8 mouse cellular contexts compared by ENCODE assay signal in the genomic region with DNA sequence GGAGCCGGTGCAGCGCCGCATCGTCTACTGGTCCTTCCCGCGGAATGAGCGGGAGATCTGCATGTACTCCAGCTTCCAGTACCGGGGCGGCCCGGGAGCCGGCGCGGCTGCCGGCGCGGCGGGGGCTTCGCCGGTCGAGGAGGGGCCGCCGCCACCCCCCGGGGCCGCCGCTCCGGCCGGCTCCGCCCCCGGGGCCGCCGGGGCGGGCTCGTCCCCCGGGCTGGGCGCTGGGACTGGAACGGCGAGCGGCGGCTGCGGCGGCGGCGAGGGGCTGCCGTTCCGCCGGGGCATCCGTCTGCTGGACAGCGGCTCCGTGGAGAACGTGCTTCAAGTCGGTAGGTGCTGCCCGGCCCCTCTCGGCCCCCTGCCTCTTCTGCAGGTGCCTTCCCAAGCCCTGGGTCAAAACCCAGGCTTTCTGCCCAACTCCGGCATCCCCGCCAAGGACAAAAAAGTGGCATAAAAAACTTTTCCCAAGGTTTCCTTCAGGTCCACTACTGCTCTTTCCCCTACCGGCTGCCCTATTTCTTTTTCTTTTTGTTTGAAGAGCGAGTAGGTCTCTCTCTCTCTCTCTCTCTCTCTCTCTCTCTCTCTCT. TPM values are rescaled to one million over a fixed set of nuclear protein-coding genes. Genes with fewer than 3 reads are reported as not detected.
DNase-seq lines count a peak whose midpoint lies in the region; ATAC-seq lines count a peak whose summit lies in the region.

No protein-coding gene starts in this region.

- 0 out of 2 replicates have a peak, but pooled peaks cover 2% of the 10 kb centered on the region for H3K4me1 ChIP-seq in intestine, embryonic 16.5 days (ENCODE audit: control insufficient read depth, insufficient read depth, low read length)
- H3K4me1 ChIP-seq in liver, embryonic 11.5 days (replicated peaks; ENCODE audit: control insufficient read depth, insufficient read depth, low read length): peaks cover 3% of the 10 kb centered on the region
- H3K4me1 ChIP-seq in neural tube, embryonic 14.5 days (ENCODE audit: control insufficient read depth, insufficient read depth, low read length): peaks cover 9% of the 10 kb centered on the region

- DNase-seq in thymus, adult 18-20 months: peak; percentile 2 to 3
- DNase-seq in thymus, postnatal 10 days (ENCODE audit: low spot score in 2 of 2): no peak
- DNase-seq in cerebellum, adult 8-10 months: peak; percentile 50
- peak; percentile 23 to 31 for DNase-seq in frontal cortex, postnatal 36 days (ENCODE audit: low spot score in 2 of 2)
- DNase-seq in liver, embryonic 11.5 days (ENCODE audit: low spot score): peak; percentile 62
- DNase-seq in adipocyte (ENCODE audit: low spot score): no peak

- under 1% methylated on average over 44 of the region's 57 CpGs for WGBS in intestine, embryonic 16.5 days
- 1% methylated on average over 44 of the region's 57 CpGs for WGBS in liver, embryonic 11.5 days
- under 1% methylated on average over 39 of the region's 57 CpGs for WGBS in neural tube, embryonic 14.5 days

- H3K4me3 ChIP-seq in intestine, embryonic 16.5 days (ENCODE audit: low read length): peak overlapping the region; percentile 82
- peak overlapping the region; percentile 80 for H3K4me3 ChIP-seq in liver, embryonic 11.5 days (ENCODE audit: low read depth, low read length)
- H3K4me3 ChIP-seq in neural tube, embryonic 14.5 days (ENCODE audit: low read depth, low read length): peak overlapping the region; percentile 92

- H3K36me3 ChIP-seq in intestine, embryonic 16.5 days (ENCODE audit: control insufficient read depth, insufficient read depth, low read length): no peaks in the 10 kb centered on the region
- no peaks in the 10 kb centered on the region for H3K36me3 ChIP-seq in liver, embryonic 11.5 days (ENCODE audit: control insufficient read depth, insufficient read depth, low read length)
- H3K36me3 ChIP-seq in neural tube, embryonic 14.5 days (ENCODE audit: control insufficient read depth, insufficient read depth, low read length): no peaks in the 10 kb centered on the region

- H3K27ac ChIP-seq in intestine, embryonic 16.5 days (ENCODE audit: low read length): peak overlapping the region; percentile 84
- H3K27ac ChIP-seq in liver, embryonic 11.5 days (ENCODE audit: low read depth, low read length): no peak overlapping the region
- peak overlapping the region; percentile 97 for H3K27ac ChIP-seq in neural tube, embryonic 14.5 days (ENCODE audit: low read depth, low read length)

- H3K4me2 ChIP-seq in intestine, embryonic 16.5 days (ENCODE audit: low read depth, low read length): peak overlapping the region; percentile 97
- H3K4me2 ChIP-seq in liver, embryonic 11.5 days: peak overlapping the region; percentile 98
- H3K4me2 ChIP-seq in neural tube, embryonic 14.5 days (ENCODE audit: low read depth, low read length): peak overlapping the region; percentile 58

- peak overlapping the region; percentile 82 for H3K9ac ChIP-seq in intestine, embryonic 16.5 days (ENCODE audit: low read depth, low read length)
- H3K9ac ChIP-seq in liver, embryonic 11.5 days (ENCODE audit: low read depth, low read length): peak overlapping the region; percentile 64
- H3K9ac ChIP-seq in neural tube, embryonic 14.5 days (replicated peaks; ENCODE audit: low read depth, low read length): peak overlapping the region; percentile 91

- H3K27me3 ChIP-seq in intestine, embryonic 16.5 days (replicated peaks; ENCODE audit: control insufficient read depth, insufficient read depth, low read length): 0 out of 2 replicates have a peak, but pooled peaks cover 3% of the 10 kb centered on the region
- H3K27me3 ChIP-seq in liver, embryonic 11.5 days (replicated peaks; ENCODE audit: control insufficient read depth, insufficient read depth, low read length): peaks cover 42% of the 10 kb centered on the region
- no peaks in the 10 kb centered on the region for H3K27me3 ChIP-seq in neural tube, embryonic 14.5 days (ENCODE audit: control insufficient read depth, insufficient read depth, low read length)

- peak; percentile 31 for ATAC-seq in intestine, embryonic 16.5 days
- no peak; the same call in 1 of the 2 replicates for ATAC-seq in liver, embryonic 11.5 days (replicated peaks; ENCODE audit: low FRiP score)
- 0 out of 2 replicates have a peak, but pooled peaks have one; percentile 5 for ATAC-seq in neural tube, embryonic 14.5 days (ENCODE audit: low read depth)

- H3K9me3 ChIP-seq in intestine, embryonic 16.5 days (ENCODE audit: control insufficient read depth, low read length): no peaks in the 10 kb centered on the region
- no peaks in the 10 kb centered on the region for H3K9me3 ChIP-seq in liver, embryonic 11.5 days (ENCODE audit: control insufficient read depth, low read length)
- no peaks in the 10 kb centered on the region for H3K9me3 ChIP-seq in neural tube, embryonic 14.5 days (ENCODE audit: control insufficient read depth, low read length)

RNA-seq across cellular contexts. Expression of gene Zswim5, which starts 0.6 kb away (rescaled TPM):
- 1.2 and 1.4 TPM in 2 replicates for polyA plus RNA-seq in intestine, embryonic 16.5 days (2015; fragmentation: Nextera tagmentation; extraction: Ambion mirVana)
- polyA plus RNA-seq in liver, embryonic 11.5 days (2014; fragmentation: Nextera tagmentation; extraction: Ambion mirVana): 0.23 and 0.29 TPM in 2 replicates
- polyA plus RNA-seq in neural tube, embryonic 14.5 days (2014; fragmentation: Nextera tagmentation; extraction: Ambion mirVana): 6.4 and 8.1 TPM in 2 replicates

RNA-seq across cellular contexts. Expression of gene Hpdl, which starts 56.3 kb away (rescaled TPM):
- 1.5 and 1.9 TPM in 2 replicates for polyA plus RNA-seq in intestine, embryonic 16.5 days (2015; fragmentation: Nextera tagmentation; extraction: Ambion mirVana)
- 1.2 and 1.4 TPM in 2 replicates for polyA plus RNA-seq in liver, embryonic 11.5 days (2014; fragmentation: Nextera tagmentation; extraction: Ambion mirVana)
- polyA plus RNA-seq in neural tube, embryonic 14.5 days (2014; fragmentation: Nextera tagmentation; extraction: Ambion mirVana): 1.5 and 2.7 TPM in 2 replicates

Comparison
In these comparisons a context has a peak if more than half of its experiments do, and no peak if none do; other contexts are left out.
1. DNase-seq: peak in thymus, adult 18-20 months (2 of 2), cerebellum, adult 8-10 months (single experiment), frontal cortex, postnatal 36 days (2 of 2) and liver, embryonic 11.5 days (single experiment); none in thymus, postnatal 10 days (0 of 2) and adipocyte (single experiment).
2. Peak in every context shown above with its lines, with median percentiles within 50 percentile points of each other: H3K4me2 ChIP-seq, H3K4me3 ChIP-seq and H3K9ac ChIP-seq.